Mouse (Mus musculus): ENCODE measurements around the gene Abl1. TPM values are rescaled to one million over a fixed set of nuclear protein-coding genes. Genes with fewer than 3 reads are reported as not detected.

The Abl1 gene
- polyA plus RNA-seq, 1 experiment: 39.9 TPM

DNA sequence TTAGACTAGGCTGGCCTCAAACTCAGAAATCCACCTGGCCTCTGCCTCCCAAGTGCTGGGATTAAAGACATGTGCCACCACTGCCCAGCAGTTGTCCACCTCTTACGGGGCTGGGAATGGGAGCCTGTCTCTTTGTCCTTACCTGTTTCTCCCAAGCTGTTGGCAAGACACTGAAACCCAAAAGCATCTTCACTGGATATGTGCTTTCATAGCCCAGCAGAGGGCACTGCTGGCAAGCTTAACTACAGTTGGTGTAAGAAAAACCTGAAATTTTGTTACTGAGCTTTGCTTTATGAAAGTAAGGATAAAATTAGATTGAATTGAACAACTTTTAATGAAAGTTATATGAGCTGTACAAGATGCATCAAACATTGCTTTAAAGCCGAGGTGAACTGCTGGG is 4.5 kb upstream of the Abl1 start:
- no peak overlapping the region for H3K27ac ChIP-seq (ENCODE audit: insufficient read depth, low read length)
- no peaks in the 10 kb centered on the region for H3K4me1 ChIP-seq (ENCODE audit: control insufficient read depth, insufficient read depth, low read length)
- H3K4me3 ChIP-seq (ENCODE audit: insufficient read depth, low read length): no peak overlapping the region
- no peak for TF ChIP-seq POLR2A (IDR thresholded peaks at IDR 0.05; ENCODE audit: extremely low read depth, insufficient read depth, low read length)
- peak; percentile 84 for TF ChIP-seq CTCF (IDR thresholded peaks at IDR 0.05; ENCODE audit: extremely low read depth, insufficient read depth, low read length)

DNA sequence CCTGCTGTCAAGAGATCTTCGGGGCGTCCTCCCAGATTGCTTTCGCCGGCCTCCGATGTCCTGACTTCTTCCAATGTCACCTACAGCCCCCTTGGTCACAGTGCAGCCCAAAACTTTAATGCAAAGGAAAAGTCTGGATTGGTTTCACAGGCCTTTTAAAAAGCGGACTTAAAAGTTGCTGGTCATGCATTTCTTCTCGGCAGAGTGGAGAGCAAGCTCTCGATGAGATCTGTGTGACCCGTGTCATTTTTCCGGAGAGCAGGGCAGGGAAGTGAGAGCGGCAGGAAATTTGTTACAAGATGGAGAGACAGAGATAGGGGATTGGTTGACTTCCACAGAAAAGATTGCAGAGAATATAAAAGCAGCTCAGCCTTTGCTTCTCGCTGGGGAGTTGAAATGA is 869 bp downstream of the Abl1 start:
- 0 out of 2 replicates have a peak overlapping the region, but pooled peaks have one; percentile 30 for H3K27ac ChIP-seq (ENCODE audit: insufficient read depth, low read length)
- TF ChIP-seq POLR2A (IDR thresholded peaks at IDR 0.05; ENCODE audit: extremely low read depth, insufficient read depth, low read length) (no peak), CTCF (IDR thresholded peaks at IDR 0.05; ENCODE audit: extremely low read depth, insufficient read depth, low read length) (no peak)
- H3K4me1 ChIP-seq (ENCODE audit: control insufficient read depth, insufficient read depth, low read length): peaks cover 3% of the 10 kb centered on the region
- H3K4me3 ChIP-seq (ENCODE audit: insufficient read depth, low read length): peak overlapping the region; percentile 77

DNA sequence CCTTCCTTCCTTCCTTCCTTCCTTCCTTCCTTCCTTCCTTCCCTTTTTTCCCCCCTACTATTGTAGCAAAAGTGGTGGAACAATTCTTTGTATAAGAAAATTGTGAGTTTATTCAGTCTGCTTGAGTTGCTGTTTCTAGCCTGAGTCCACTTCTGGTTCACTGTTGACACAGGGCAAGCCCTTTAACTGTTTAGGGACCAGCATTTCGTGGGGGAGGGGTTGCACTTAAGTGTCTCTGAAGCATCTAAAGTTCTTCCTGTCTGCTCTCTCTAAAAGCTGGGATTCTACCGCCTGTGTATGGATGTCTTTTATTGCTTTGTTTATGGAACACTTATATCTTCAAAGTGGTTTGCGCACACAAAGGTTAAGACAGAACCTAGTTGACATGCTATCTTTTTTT is 1.9 kb downstream of the Abl1 start:
- Histone ChIP-seq H3K4me1 (ENCODE audit: control insufficient read depth, insufficient read depth, low read length) (peaks cover 3% of the 10 kb centered on the region), H3K27ac (ENCODE audit: insufficient read depth, low read length) (no peak overlapping the region), H3K4me3 (ENCODE audit: insufficient read depth, low read length) (peak overlapping the region; percentile 77)
- no peak for TF ChIP-seq CTCF (IDR thresholded peaks at IDR 0.05; ENCODE audit: extremely low read depth, insufficient read depth, low read length)
- no peak for TF ChIP-seq POLR2A (IDR thresholded peaks at IDR 0.05; ENCODE audit: extremely low read depth, insufficient read depth, low read length)

DNA sequence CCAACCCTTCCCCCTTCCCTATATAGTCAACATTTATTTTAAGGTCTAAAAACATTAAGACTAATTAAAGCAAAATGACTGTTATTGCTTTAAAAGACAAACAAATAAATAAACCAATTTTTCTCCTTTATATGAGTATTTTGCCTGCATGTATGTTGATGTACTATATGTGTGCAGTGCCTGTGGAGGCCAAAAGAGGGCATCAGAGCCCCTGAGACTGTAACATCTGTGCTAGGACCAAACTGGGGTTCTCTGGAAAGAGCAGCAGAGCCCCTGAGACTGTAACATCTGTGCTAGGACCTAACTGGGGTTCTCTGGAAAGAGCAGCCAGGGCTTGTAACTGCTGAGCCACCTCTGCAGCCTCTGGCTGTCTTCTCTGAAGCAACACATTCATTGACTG is 10.0 kb downstream of the Abl1 start:
- TF ChIP-seq POLR2A (IDR thresholded peaks at IDR 0.05; ENCODE audit: extremely low read depth, insufficient read depth, low read length) (no peak), CTCF (IDR thresholded peaks at IDR 0.05; ENCODE audit: extremely low read depth, insufficient read depth, low read length) (no peak)
- no peak overlapping the region for H3K4me3 ChIP-seq (ENCODE audit: insufficient read depth, low read length)
- no peak overlapping the region for H3K27ac ChIP-seq (ENCODE audit: insufficient read depth, low read length)
- no peaks in the 10 kb centered on the region for H3K4me1 ChIP-seq (ENCODE audit: control insufficient read depth, insufficient read depth, low read length)

DNA sequence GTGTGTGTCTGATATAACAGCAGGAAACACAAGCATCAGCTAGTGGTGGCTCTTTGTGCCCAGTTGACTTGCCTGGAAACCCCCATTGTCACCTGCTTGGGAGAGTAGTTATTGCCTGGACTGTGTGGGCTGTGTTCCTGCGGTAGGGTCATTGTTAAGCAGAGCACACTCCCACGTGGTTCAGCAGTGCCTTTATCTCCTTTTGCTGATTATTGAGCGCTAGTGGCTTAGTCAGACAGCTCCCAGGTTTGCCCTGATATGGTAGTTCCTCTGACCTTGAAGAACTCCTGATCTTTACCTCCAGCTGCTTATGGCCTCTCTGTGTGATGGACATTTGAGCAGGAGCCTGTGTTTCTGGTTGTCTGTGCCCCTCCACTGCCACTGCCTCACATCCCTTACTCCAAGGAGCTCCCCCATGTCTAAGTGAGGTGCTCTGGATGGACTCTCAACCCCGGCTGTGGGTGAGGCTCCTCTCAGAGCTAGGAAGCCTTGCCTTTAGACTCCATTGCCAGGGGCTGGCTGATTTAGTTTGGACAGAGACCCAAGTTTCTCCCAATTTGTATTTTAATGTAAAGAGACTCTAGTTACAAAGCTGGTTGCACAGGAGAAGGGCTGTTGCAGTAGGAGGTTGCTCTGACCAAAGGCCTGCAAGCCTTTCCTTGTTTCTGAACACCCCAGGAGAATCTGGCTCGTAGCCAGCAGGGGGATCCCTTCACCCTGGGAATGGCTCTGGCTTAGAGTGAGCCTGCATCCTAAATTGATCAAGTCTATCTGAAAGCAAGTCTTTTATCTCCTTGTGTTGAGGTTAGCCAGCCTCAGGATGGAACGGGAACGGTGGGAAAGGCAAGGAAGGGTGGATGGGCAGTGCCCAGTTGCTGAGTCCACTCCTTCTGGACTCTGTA is 12.6 kb downstream of the Abl1 start:
- Histone ChIP-seq H3K4me3 (ENCODE audit: insufficient read depth, low read length) (no peak overlapping the region), H3K4me1 (ENCODE audit: control insufficient read depth, insufficient read depth, low read length) (peaks cover 2% of the 10 kb centered on the region; the same call in 1 of the 2 replicates), H3K27ac (ENCODE audit: insufficient read depth, low read length) (no peak overlapping the region)
- TF ChIP-seq CTCF (IDR thresholded peaks at IDR 0.05; ENCODE audit: extremely low read depth, insufficient read depth, low read length) (no peak), POLR2A (IDR thresholded peaks at IDR 0.05; ENCODE audit: extremely low read depth, insufficient read depth, low read length) (no peak)

DNA sequence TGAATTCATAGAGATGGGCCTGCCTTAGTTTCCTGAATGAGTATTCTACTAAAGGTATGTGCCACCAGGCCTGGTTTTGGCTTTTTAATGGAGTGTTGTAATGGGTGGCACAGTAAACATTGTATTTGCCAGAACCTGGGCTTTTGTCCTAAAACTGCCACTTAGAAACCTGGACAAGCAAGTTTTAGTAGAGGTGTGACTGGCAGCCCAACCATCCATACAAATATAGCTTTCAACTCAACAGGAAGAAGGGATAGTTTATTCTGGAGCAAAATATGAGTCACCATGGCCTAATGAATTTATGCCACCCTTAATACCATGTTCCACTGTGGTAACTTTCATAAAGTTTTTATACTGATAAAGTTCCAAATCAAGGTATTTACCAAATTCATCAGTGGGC is 15.1 kb downstream of the Abl1 start:
- H3K4me1 ChIP-seq (ENCODE audit: control insufficient read depth, insufficient read depth, low read length): peaks cover 2% of the 10 kb centered on the region; the same call in 1 of the 2 replicates
- TF ChIP-seq POLR2A (IDR thresholded peaks at IDR 0.05; ENCODE audit: extremely low read depth, insufficient read depth, low read length): no peak
- no peak for TF ChIP-seq CTCF (IDR thresholded peaks at IDR 0.05; ENCODE audit: extremely low read depth, insufficient read depth, low read length)
- H3K4me3 ChIP-seq (ENCODE audit: insufficient read depth, low read length): no peak overlapping the region

DNA sequence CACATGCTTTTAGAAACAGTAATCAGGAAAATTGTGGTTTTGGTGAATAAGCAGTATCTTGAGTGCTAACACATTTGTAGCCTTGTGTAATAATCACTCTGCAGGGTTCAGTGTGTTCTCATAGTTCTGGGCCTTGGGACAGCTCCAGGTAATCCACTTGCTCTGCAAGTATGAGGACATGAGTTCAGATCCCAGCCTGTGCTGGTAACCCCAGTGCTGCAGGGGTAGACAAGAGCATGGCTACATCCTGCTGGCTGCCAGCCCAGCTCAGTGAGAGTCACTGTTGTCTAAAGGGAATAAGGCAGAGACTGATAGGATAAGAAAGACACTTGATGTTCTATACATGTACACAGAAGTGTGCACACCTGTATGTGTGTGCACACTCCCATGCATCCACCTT is 17.7 kb downstream of the Abl1 start:
- no peak overlapping the region for H3K4me3 ChIP-seq (ENCODE audit: insufficient read depth, low read length)
- TF ChIP-seq CTCF (IDR thresholded peaks at IDR 0.05; ENCODE audit: extremely low read depth, insufficient read depth, low read length) (no peak), POLR2A (IDR thresholded peaks at IDR 0.05; ENCODE audit: extremely low read depth, insufficient read depth, low read length) (no peak)
- no peak overlapping the region for H3K27ac ChIP-seq (ENCODE audit: insufficient read depth, low read length)
- peaks cover 2% of the 10 kb centered on the region; the same call in 1 of the 2 replicates for H3K4me1 ChIP-seq (ENCODE audit: control insufficient read depth, insufficient read depth, low read length)

More for the DNA sequence above, 15.1 kb downstream of the Abl1 start:
- no peak overlapping the region for H3K27ac ChIP-seq (ENCODE audit: insufficient read depth, low read length)

DNA sequence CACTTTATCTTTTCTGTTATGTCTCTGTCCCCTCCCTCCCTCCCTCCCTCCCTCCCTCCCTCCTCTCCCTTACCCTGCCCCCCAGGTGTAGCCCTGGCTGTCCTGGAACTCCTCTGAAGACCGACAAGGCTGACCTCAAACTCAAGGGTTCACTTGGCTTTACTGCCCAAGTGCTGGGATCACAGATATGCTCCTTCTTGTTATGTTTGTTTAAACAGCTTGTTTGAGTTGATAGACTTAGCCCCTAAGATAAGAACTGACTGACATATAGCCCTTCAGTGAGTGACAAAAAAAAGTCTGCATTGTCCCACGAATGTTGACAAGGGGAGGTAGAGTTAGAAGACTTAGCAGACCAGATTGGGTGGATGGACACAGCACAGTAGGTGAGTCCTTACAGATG is 18.4 kb downstream of the Abl1 start:
- TF ChIP-seq CTCF (IDR thresholded peaks at IDR 0.05; ENCODE audit: extremely low read depth, insufficient read depth, low read length): no peak
- no peak for TF ChIP-seq POLR2A (IDR thresholded peaks at IDR 0.05; ENCODE audit: extremely low read depth, insufficient read depth, low read length)
- no peak overlapping the region for H3K27ac ChIP-seq (ENCODE audit: insufficient read depth, low read length)
- no peak overlapping the region for H3K4me3 ChIP-seq (ENCODE audit: insufficient read depth, low read length)
- peaks cover 2% of the 10 kb centered on the region; the same call in 1 of the 2 replicates for H3K4me1 ChIP-seq (ENCODE audit: control insufficient read depth, insufficient read depth, low read length)

DNA sequence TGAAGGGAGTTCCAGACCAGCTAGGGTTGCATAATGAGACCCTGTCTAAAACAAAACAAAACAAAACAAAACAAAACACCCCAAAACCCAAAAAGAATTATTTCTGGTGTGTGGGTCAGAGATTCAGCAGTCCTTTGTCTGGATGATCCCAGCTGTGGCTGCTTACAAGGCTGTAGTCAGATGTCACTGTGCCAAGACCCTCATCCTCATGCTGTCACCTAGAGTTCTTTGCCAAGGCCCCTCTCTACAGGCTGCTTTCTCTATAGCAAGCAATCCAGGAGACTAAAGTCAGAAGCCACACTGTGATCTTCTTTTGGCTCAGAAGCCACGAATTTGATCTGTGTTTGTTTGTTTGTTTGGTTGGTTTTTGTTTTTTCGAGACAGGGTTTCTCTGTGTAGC is 24.5 kb downstream of the Abl1 start:
- TF ChIP-seq CTCF (IDR thresholded peaks at IDR 0.05; ENCODE audit: extremely low read depth, insufficient read depth, low read length): no peak
- no peak for TF ChIP-seq POLR2A (IDR thresholded peaks at IDR 0.05; ENCODE audit: extremely low read depth, insufficient read depth, low read length)
- no peak overlapping the region for H3K4me3 ChIP-seq (ENCODE audit: insufficient read depth, low read length)
- peaks cover 2% of the 10 kb centered on the region for H3K4me1 ChIP-seq (ENCODE audit: control insufficient read depth, insufficient read depth, low read length)
- H3K27ac ChIP-seq (ENCODE audit: insufficient read depth, low read length): no peak overlapping the region

DNA sequence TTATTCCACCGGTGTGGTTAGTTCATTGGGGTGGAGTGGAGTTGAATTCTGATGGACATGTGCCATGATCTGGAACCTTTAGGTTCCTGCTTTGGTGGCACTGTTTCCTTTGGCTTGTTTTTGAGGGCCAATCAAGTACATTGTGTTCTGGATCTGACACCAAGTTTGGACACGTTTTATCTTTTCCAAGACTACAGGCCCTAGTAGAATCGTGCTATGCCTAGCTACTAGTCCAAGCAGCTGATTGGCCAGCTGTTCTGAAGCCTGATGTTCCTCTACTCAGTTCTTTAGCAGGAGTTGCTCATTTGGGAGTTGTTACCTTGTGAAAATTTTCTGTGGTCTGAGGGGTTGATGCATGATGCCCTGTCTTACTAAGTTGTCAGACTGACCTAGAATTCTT is 25.6 kb downstream of the Abl1 start:
- TF ChIP-seq CTCF (IDR thresholded peaks at IDR 0.05; ENCODE audit: extremely low read depth, insufficient read depth, low read length) (no peak), POLR2A (IDR thresholded peaks at IDR 0.05; ENCODE audit: extremely low read depth, insufficient read depth, low read length) (no peak)
- Histone ChIP-seq H3K4me1 (ENCODE audit: control insufficient read depth, insufficient read depth, low read length) (peaks cover 2% of the 10 kb centered on the region), H3K4me3 (ENCODE audit: insufficient read depth, low read length) (no peak overlapping the region), H3K27ac (ENCODE audit: insufficient read depth, low read length) (no peak overlapping the region)
